Mouse (Mus musculus): Measurements from ENCODE around the gene Rpl23a.
A peak's percentile ranks its signal among the peaks of the same experiment; 100 is the strongest.
"Not testable (repeated sequence)": the region's sequence is repeated elsewhere in the genome, so short reads cannot be mapped to it uniquely, and the experiment has no call there.

The Rpl23a gene

DNA sequence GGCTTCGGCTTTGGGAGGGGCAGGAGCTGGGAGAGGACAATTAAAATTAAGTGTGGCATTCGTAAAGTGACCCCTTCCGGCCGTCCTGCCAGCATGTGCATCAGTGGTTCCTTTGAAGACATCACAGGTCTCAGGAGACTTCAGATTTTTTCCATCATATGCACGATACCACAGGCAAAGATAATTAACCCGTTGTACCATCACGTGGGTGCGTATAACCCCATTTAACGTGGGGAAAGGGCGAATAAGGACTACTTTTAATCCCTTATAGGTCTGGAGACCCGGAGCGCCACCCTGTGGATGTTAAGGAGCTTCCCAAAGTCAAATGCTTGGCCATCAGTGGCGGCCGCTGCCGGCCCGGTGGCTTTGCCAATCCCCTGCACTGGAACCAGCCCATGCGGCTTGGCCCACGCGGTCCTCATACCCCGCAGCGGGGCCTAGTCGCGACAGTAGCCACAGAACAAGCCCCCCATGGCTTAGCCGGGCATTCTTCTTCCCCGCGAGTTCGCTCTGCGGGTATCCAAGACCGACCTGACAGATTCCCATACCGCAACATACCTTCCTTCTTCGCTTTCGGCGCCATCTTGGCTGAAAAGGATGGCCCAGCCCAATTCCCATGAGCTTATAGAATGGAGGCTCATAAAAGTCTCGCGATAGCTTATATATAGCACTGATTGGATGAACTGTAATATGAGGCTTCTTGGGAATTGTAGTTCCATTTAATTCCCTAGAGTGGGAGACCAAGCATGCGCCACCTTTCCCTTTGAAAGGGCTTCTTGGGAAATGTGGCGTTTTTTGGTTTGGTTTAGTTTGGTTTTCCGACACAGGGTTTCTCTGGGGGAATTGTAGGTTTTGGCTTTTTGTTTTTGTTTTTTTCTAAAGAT, at the start of gene Rpl23a:
Gene Rpl23a, minus strand, starts transcription at position 624 of the 884 bp plus-strand sequence.
- peak; percentile 77 to 88 for DNase-seq

DNA sequence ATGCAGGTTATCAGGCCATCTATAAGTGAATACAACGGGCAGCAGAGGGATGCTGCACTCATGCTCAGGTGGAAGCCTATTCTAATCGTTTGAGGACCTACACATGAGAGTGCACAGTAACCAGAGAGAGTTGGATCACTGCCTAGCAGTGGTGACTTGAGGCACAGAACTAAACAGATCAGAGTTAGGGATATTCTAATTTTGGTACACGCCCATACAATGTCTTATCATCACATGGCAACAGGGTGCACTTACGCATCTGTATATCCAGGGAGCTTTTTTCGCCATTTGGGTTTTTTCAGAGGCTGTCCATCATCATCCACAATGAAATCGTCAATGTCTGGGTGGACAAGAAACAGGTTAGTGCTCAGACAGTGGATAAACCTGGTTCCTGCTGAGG, 48.1 kb upstream of the Rpl23a start:
- DNase-seq: no peak

DNA sequence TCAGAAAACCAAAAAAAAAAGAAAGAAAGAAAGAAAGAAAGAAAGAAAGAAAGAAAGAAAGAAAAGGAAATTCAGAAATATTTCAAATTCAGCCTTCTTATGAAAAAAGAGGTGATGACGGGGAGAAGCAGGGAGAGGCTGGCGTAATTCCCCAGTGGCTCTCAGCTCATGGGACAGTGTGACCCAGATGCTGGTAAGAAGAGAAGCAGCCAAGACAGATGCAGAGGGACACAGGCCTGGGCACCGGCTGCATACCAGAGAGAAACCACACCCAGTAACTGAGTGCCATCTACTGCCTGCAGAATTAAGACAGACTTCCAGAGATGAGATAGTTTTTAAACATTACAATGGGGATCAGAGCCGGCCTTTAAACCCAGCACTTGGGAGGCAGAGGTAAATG, 40.2 kb upstream of the Rpl23a start:
- no peak for DNase-seq

DNA sequence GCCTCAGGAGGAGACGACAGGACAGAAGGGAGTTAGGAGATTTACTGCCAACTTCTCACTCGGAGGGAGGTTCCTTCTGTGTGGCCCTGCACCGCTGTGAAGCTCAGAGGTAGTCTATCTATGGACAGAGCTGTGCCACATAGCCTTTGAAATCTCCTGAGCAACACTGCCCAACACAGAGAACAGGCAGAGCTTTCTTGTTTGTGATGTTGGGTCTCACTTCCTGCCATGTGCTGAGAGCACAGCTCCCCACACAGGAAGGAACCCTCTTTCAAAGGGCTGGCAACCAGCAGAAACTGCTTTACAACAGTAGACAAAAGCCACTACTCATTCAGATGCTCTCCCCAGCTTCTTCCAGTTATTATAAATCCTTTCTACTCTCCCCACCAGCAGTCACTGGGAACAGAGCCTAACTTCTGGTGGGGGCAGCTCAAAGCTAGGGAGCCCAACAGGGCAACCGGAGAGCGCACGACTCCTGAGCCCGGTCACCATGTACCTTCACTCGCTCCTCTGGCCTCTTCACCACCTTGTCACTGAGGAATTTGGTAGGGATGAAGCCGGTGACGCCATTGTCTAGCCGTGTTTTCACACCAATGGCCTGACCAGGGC, 32.4 kb upstream of the Rpl23a start:
- DNase-seq: no peak

DNA sequence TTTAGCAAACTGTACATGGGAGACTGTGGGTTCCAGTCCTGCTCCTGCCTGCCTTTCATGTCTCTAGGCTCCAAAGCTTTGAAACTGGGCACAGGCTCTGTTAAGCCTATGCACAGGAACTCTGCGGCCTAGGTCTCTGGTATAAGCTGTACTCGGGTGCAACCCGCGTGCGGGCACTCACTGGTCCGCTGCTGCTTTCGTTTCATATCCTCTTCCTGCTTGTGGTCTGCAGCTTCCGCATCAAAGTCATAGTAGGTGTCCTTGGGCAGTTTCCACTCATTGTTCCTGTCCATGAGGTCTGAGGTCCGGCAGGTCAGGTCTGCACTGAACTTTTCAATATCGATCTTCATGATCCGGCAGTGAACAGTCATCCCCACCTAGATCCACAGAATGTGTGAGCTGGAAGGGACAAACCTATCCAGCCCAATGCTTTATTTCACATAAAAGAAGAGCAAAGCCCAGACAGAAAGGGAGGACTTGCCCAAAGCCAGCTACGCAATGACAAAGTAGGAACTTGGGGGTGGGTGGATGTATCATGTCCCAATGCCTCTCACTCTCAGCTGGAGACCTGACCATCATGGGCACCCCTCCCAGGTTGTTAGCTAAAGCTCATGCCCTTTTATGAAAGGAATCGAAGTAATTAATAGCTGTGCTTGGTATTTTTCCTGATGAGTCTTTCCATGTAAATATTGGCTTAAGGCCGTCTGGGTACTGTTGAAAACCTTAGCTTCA, 29.9 kb upstream of the Rpl23a start:
- DNase-seq: no peak

DNA sequence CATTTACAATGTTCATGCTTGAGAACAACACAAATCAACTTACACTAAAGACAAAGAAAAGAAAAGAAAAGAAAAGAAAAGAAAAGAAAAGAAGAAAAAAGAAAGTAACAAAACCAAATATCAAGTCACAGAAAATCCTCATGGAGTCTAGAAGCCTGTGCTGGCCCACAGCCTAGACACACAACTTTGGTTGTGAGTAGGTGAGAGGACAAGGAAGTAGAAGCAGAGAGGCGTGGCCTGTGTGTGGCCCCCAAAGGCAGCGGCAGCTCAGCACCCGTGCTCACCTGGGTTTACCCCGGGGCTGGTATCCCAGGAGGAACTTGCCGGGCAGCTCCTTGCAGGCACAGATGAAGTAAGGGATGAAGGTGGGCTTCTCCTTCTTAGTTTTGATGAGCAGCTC, 28.1 kb upstream of the Rpl23a start:
- DNase-seq: no peak

DNA sequence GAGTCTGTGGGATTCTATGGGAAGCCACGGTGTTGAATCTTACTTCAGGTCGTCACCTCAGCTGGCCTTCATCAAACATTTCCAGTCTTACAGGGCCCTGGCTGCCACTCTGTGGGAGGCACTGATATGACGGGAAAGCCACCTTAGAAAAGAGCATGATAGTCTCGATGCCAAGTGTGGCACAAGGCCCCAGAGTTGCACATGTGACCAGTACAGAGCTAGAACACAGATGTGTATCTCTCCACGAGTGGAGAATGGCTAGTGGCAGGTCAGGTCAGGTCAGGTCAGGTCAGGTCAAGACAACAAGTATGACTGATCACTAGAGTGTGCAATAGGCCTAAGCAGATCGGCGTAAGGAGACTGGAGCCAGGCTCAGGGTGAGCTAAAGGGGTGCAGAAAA, 27.2 kb upstream of the Rpl23a start:
- no peak for DNase-seq

DNA sequence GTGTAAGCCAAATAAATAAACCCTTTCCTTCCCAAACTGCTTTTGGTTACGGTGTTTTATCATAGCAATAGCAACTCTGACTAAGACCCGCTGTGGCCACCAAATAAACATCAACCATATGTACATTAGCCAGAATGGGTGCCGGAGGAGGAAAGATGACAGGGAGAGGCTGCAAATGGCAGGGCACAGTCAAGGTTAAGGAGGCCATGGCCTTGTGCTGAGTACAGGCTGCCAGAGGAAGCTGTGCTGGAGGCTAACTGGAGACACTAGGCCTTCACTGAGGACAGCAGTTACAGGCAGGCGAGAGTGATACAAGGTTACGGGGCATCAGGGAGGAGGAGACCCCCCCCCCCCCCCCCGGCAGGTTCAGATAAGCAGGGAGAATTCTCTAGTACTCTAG, 26.5 kb upstream of the Rpl23a start:
- DNase-seq: no peak

DNA sequence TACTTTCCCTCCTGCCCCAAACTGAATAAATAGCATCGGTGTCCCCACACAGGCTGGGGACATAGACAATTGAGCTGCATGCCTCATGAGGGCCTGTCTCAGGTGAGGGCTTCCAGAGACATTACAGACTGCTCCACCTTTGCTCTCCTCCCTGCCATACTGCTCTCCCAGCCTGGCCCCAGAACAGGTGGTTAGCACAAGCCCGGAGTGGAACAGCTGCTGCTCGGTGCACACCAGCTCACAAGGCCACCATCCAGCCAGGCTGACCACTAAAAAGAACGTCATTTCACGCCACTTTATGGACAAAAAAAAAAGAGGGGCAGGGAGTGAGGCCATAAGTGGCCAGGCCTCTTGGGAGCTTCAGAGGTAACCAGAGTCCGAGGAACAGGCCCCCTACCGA, 23.8 kb upstream of the Rpl23a start:
- DNase-seq: no peak

DNA sequence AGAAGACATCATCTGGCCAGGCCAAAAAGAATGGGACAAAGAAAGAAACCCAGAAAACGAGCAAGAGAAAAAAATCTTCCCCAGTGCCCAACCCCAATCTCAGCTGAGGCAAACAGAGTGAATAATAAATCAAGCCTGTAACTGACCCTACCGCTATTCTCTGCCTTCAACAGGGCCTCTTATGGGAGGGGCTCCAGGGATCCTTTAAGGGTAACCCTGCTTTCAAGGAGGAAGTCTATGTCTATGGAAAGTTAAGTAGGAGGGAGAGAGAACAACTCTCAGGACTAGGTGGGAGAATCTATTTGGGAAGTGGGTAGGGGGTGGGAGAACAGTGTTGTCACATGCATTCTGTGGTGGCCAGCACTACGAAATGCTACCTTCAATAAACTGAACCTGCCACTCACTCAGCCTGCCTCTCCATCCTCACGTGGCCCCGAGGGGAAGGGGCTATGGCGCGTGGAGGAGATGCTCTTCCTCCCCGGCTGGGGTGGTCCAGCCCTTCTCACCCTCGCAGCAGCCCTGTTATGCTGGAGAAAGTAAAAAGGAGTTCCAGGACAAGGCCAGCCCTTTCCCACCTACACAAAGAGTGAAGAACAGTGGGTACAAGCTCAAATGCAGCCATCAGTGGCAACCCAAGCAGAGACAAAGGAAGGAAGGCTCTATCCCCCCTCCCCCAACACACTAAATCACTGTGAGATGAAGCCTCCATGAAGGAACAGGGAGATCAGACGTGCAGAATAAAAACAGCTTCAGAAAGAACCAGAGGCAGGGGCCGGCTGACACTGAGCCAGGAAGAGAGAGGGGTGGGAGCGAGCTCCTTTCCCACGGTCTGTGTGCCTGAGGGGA, 22.2 kb upstream of the Rpl23a start:
- no peak for DNase-seq

DNA sequence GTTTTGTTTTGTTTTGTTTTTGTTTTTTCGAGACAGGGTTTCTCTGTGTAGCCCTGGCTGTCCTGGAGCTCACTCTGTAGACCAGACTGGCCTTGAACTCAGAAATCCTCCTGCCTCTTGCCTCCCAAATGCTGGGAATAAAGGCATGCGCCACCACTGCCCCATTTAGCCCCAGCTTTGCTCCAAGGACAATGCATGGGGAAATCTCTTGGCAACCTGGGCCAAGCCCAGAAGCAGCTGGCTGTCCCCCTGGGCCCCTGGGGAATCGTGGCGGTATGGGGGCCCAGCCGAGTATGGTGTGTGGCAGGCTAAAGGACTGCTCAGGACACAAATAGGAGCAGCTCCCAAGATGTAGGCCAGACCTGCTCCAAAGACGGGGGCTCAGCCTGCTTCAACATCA, 20.9 kb upstream of the Rpl23a start:
- no peak for DNase-seq

DNA sequence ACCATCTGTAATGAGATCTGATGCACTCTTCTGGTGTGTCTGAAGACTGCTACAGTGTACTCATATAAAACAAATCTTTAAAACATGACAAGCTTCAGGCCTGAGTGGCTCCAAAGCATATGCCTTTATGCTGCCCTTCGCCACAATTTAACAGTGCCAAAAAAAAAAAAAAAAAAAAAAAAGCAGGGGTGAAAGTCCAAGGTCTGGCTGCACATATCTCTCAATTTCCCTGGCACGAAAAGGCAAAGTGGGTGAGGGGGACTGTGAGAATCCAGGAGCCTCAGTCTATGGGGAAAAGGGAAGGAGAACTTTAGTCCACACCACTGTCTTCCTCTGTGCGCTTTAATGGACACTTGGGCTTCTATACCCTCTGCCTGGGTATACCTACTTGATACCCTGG, 19.0 kb upstream of the Rpl23a start:
- no peak for DNase-seq

DNA sequence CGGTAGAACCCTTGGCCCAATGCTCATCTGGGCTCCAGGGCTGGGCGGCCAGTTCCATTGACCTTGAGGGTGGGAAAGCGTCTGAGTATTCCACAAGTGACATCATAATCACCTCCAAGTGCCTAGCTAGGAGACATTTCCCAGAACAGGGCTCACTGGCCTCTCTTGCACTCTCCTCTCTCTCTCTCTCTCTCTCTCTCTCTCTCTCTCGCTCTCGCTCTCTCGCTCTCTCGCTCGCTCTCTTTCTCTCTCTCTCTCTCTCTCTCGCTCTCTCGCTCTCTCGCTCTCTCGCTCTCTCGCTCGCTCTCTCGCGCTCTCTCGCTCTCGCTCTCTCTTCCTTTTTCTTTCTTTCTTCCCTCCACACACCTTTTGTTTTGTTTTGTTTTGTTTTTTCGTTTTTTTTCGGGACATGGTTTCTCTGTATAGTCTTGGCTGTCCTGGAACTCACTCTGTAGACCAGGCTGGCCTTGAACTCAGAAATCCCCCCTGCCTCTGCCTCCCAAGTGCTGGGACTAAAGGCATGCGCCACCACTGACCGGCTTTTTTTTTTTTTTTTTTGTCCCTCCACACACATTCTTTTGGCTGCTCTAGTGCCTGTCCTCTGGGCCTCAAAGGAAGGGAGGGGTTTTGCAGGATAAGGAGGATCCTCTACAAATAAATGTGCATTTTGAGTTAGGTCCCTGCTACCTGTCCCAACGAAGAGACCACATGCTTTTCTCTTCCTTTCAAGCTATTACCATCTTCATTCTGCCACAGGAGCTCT, 11.9 kb upstream of the Rpl23a start:
- DNase-seq: no peak

DNA sequence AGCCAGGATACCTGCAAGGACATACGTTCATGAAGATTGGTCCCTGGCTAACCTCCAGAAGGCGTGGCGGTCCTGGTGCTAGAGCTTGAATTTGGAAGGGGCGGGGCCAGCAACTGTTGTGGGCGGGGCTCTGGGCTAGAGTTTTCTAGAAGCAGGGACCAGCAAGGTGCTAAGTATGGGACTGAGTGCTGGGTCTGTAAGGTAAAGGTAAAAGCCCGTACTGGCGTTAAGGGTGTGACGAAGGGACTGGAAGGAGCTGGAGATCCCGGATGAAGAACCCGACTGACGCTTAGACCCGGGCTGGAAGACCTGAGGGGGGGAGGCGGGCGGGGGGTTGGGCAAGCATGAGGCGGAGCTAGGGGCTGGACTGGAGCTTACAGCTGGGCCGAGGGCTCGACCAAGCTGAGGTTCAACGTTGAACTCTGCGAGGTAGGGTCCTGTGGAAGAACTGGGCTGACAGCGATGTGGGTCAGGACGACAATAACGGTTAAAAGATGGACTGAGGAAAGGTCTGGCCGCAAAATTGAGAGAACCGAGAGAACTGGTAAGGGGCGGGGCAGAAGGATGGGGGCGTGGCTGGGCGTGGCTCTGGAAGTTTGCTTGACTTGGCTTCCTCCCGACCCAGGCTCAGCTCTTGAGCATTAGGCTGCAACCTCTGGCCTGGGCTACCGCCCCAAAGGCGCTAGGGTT, 11.2 kb upstream of the Rpl23a start:
- DNase-seq: peak in 1 of 2 experiments; percentile 32

DNA sequence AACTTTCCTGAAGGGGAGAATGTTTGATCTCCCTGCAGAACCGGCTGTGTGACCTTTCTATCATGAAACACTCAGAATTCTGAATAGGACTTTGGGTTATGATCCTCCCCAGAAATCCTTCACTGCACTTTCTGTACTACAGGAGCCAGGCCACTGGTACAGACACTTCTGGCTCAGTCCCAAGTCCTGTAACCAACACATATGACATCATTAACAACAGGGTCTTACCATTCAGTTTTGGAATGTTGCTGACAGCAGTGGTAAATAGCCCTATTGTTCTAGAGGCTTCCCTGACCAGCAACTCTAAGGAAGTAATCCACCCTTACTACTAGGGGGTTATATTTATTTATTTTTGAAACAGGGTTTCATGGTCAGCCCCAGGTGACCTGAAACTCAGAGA, 9.7 kb upstream of the Rpl23a start, which contains the start of gene Proca1:
Gene Proca1, plus strand, starts transcription at position 280 of the 400 bp plus-strand sequence.
- DNase-seq: no peak

DNA sequence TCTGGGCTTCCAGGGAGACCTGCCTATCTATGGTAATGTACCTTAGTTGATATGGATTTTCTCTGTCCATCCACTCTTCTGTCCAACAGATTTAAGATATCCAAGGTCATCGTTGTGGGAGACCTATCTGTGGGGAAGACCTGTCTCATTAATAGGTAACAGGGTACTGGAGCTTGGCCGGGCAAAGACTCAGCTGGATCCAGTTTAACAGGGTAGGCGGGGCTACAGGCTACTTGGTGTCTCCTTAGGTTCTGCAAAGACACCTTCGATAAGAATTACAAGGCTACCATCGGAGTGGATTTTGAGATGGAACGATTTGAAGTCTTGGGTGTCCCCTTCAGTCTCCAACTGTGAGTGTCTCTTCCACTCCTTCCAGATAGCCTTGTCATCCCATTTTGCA, 6.7 kb upstream of the Rpl23a start:
- DNase-seq: no peak

DNA sequence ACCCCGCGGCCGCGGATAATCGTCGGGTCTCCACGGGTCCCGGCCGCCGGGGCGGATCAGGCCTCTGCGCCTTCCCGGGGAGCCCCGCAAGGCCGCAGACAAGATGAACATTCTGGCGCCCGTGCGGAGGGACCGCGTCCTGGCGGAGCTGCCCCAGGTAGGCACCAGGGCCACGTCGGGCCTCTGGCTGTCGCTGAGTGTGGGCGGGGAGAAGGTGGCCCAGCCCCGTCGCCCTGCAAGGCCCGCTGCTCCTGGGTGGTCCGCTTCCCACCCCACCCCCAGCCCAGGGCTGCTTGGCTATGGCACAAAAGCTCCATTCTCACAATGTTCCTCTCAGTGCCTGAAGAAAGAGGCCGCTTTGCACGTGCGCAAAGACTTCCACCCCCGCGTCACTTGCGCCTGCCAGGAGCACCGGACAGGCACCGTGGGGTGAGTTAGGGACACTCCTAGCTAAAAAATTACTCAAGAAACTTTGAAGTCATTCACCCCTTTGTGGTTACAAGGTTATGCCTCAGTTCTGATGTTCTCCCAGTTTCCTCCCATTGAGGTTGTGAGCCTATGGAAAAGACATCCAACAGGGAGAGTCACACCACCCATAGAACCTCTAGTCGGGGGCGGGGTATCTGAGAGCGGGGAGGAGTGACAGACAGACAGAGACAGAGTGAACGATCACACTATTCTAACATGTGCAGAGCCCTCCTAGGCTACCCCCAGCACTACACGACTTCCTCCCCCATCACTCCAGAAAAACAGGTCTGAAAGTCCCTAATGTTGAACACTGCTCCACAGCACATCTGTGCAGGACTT, 6.1 kb upstream of the Rpl23a start:
- DNase-seq: peak in 1 of 2 experiments; percentile 24

DNA sequence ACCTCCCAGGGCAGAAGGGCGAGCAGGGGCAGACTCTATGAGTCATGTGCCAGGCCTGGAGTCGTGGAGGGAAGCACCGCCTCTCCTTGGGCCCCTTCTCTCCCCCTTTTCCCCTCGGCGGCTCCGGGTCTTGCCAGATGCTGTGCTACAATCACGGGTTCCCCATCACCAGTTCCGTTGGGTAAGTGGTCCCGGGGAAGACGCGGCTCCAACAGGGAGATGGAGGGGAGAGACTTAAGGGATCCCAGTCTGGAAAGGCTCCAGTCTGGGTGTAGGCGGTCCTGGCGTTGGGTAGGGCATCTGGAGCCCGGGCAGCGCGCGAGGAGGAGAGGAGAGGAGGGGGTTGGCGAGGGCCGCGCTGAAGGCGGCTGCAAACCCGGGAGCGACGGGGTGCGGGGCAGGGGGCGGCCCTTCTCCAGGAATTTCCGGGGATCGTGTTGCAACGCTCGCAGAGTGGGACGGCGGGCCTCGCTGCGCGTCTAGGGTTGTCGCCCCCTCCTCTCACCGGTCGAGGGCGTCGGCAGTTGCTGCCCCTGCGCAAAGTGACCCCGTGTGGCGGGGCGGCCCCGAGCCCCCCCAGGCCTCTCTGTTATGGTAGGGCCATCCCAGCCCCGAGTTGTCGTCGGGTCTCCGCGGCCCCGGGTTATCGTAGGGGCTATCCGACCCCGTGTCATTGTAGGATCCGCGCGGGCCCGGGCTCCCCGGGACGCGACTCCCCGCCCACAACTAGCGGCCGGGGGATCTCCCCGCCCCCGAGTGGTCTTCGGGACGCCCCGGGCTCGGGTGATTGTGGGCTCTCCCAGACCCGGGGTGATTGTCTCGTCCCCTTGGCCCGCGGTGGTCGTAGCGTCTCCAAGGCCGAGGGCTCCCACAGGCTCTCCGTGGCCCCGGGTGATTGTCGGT, 5.2 kb upstream of the Rpl23a start, which contains the start of gene Rab34:
Gene Rab34, plus strand, starts transcription at position 100 of the 903 bp plus-strand sequence.
- DNase-seq: peak in 1 of 2 experiments; percentile 29

DNA sequence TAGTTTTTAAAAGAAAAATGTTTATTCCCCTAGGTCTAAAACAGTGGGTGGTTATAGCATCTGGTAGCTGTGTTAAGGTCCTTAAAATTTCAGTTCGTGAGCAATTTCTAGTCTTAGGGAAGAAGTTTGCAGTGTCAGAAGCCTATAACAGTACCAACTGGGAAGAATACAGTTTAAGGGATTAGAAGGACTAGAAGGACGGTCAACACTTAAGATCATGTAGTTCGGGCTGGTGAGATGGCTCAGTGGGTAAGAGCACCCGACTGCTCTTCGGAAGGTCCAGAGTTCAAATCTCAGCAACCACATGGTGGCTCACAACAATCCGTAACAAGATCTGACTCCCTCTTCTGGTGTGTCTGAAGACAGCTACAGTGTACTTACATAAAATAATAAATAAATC, 1.3 kb upstream of the Rpl23a start:
- not testable (repeated sequence) for DNase-seq
